In genomic region chr11:62560463-62561016, GRCm38 (mm10) we compare ENCODE assay signal across 9 mouse cellular contexts. TPM values are rescaled to one million over a fixed set of nuclear protein-coding genes. Genes with fewer than 3 reads are reported as not detected.
DNase-seq lines count a peak whose midpoint lies in the region; ATAC-seq and TF ChIP-seq lines count a peak whose summit lies in the region.
"Had no signal": no experiment of that assay in that cellular context is flagged by ENCODE, and none has a peak within 500 bp of the region (broad histone marks: within the 10 kb centered on the region; RNA-seq: fewer than 3 reads in every experiment).

No protein-coding gene starts in this region.

- peak; percentile 8 for DNase-seq in right cerebral cortex, postnatal 4 days
- DNase-seq in right cerebral cortex, postnatal 14 days = no peak
- peak; percentile 32 for DNase-seq in stomach, postnatal 0 days (ENCODE audit: low spot score)
- no peak for DNase-seq in spleen, adult 12 weeks (ENCODE audit: low spot score)
- no peak for DNase-seq in right cerebral cortex, postnatal 36 days (ENCODE audit: low spot score in 2 of 2)

- no peaks in the 10 kb centered on the region for H3K36me3 ChIP-seq in embryonic facial prominence, embryonic 15.5 days
- no peaks in the 10 kb centered on the region for H3K36me3 ChIP-seq in hindbrain, embryonic 16.5 days (ENCODE audit: control insufficient read depth, insufficient read depth, low read length)
- H3K36me3 ChIP-seq in megakaryocyte, embryonic 14.5 days (replicated peaks; ENCODE audit: low read length) = peaks cover 3% of the 10 kb centered on the region
- H3K36me3 ChIP-seq in stomach, postnatal 0 days (ENCODE audit: control insufficient read depth, insufficient read depth, low read length) = no peaks in the 10 kb centered on the region

- H3K4me3 ChIP-seq in embryonic facial prominence, embryonic 15.5 days (replicated peaks) = peak overlapping the region; percentile 37
- H3K4me3 ChIP-seq in hindbrain, embryonic 16.5 days (ENCODE audit: low read length) = peak overlapping the region; percentile 38
- H3K4me3 ChIP-seq in megakaryocyte, embryonic 14.5 days (replicated peaks) = peak overlapping the region; percentile 77
- peak overlapping the region; percentile 31; the same call in 1 of the 2 replicates for H3K4me3 ChIP-seq in stomach, postnatal 0 days (ENCODE audit: low read depth, low read length)
- H3K4me3 ChIP-seq: myocyte had no signal

- no peak for ATAC-seq in embryonic facial prominence, embryonic 15.5 days (ENCODE audit: insufficient number of reproducible peaks, low FRiP score, low TSS enrichment, low read depth)
- no peak for ATAC-seq in hindbrain, embryonic 16.5 days
- ATAC-seq in stomach, postnatal 0 days (ENCODE audit: low FRiP score, low TSS enrichment) = no peak

- no peaks in the 10 kb centered on the region for H3K27me3 ChIP-seq in embryonic facial prominence, embryonic 15.5 days
- no peaks in the 10 kb centered on the region for H3K27me3 ChIP-seq in hindbrain, embryonic 16.5 days (replicated peaks; ENCODE audit: control insufficient read depth, insufficient read depth, low read length)
- H3K27me3 ChIP-seq in megakaryocyte, embryonic 14.5 days (replicated peaks) = no peaks in the 10 kb centered on the region
- no peaks in the 10 kb centered on the region for H3K27me3 ChIP-seq in stomach, postnatal 0 days (ENCODE audit: control insufficient read depth, insufficient read depth, low read length)

- peaks cover 6% of the 10 kb centered on the region; the same call in 1 of the 2 replicates for H3K4me1 ChIP-seq in embryonic facial prominence, embryonic 15.5 days
- H3K4me1 ChIP-seq in hindbrain, embryonic 16.5 days (ENCODE audit: control insufficient read depth, insufficient read depth, low read depth, low read length) = no peaks in the 10 kb centered on the region
- peaks cover 44% of the 10 kb centered on the region for H3K4me1 ChIP-seq in megakaryocyte, embryonic 14.5 days
- no peaks in the 10 kb centered on the region for H3K4me1 ChIP-seq in stomach, postnatal 0 days (replicated peaks; ENCODE audit: control insufficient read depth, insufficient read depth)

- 31% methylated on average over 43 of the region's 43 CpGs for WGBS in embryonic facial prominence, embryonic 15.5 days
- 37% methylated on average over 43 of the region's 43 CpGs for WGBS in hindbrain, embryonic 16.5 days
- 33% methylated on average over 43 of the region's 43 CpGs for WGBS in stomach, postnatal 0 days

- H3K9ac ChIP-seq in embryonic facial prominence, embryonic 15.5 days = no peak overlapping the region
- H3K9ac ChIP-seq in hindbrain, embryonic 16.5 days (ENCODE audit: low read depth, low read length) = peak overlapping the region; percentile 60
- H3K9ac ChIP-seq in stomach, postnatal 0 days (ENCODE audit: low read length) = peak overlapping the region; percentile 27

- no peaks in the 10 kb centered on the region for H3K9me3 ChIP-seq in embryonic facial prominence, embryonic 15.5 days (replicated peaks)
- H3K9me3 ChIP-seq in hindbrain, embryonic 16.5 days (ENCODE audit: control insufficient read depth, low read length) = no peaks in the 10 kb centered on the region
- H3K9me3 ChIP-seq in megakaryocyte, embryonic 14.5 days = peaks cover 4% of the 10 kb centered on the region
- no peaks in the 10 kb centered on the region for H3K9me3 ChIP-seq in stomach, postnatal 0 days (ENCODE audit: control insufficient read depth, low read length)

- TF ChIP-seq EP300 in stomach, postnatal 0 days (optimal IDR thresholded peaks at IDR 0.05) = no peak

- H3K27ac ChIP-seq in embryonic facial prominence, embryonic 15.5 days (replicated peaks) = no peak overlapping the region
- no peak overlapping the region for H3K27ac ChIP-seq in hindbrain, embryonic 16.5 days (ENCODE audit: low read depth, low read length)
- H3K27ac ChIP-seq in stomach, postnatal 0 days (replicated peaks) = no peak overlapping the region

- TF ChIP-seq CTCF in stomach, postnatal 0 days (IDR thresholded peaks at IDR 0.05; ENCODE audit: low read depth) = no peak

- peak overlapping the region; percentile 67 for H3K4me2 ChIP-seq in embryonic facial prominence, embryonic 15.5 days (replicated peaks)
- H3K4me2 ChIP-seq in hindbrain, embryonic 16.5 days (ENCODE audit: low read length) = peak overlapping the region; percentile 61
- peak overlapping the region; percentile 59 for H3K4me2 ChIP-seq in stomach, postnatal 0 days (replicated peaks; ENCODE audit: low read depth)

RNA-seq across cellular contexts. Expression of gene Ubb, which starts 9.6 kb away (rescaled TPM):
- polyA plus RNA-seq in embryonic facial prominence, embryonic 15.5 days (2015; fragmentation: Nextera tagmentation; extraction: Ambion mirVana) = 3,288 and 3,376 TPM in 2 replicates
- polyA plus RNA-seq in hindbrain, embryonic 16.5 days (2015; fragmentation: Nextera tagmentation; extraction: Ambion mirVana) = 4,470 and 4,568 TPM in 2 replicates
- polyA plus RNA-seq in megakaryocyte, embryonic 14.5 days (2012; ENCODE audit: insufficient read depth, low replicate concordance) = 1,084 and 1,175 TPM in 2 replicates
- polyA plus RNA-seq in stomach, postnatal 0 days (2015; fragmentation: Nextera tagmentation; extraction: Ambion mirVana) = 1,850 and 1,934 TPM in 2 replicates

RNA-seq across cellular contexts. Expression of gene Trpv2, which starts 13.7 kb away (rescaled TPM):
- 5.3 and 6.4 TPM in 2 replicates for polyA plus RNA-seq in embryonic facial prominence, embryonic 15.5 days (2015; fragmentation: Nextera tagmentation; extraction: Ambion mirVana)
- polyA plus RNA-seq in hindbrain, embryonic 16.5 days (2015; fragmentation: Nextera tagmentation; extraction: Ambion mirVana) = 35.3 and 36.6 TPM in 2 replicates
- polyA plus RNA-seq in megakaryocyte, embryonic 14.5 days (2012; ENCODE audit: insufficient read depth, low replicate concordance) = 11.2 and 11.9 TPM in 2 replicates
- polyA plus RNA-seq in stomach, postnatal 0 days (2015; fragmentation: Nextera tagmentation; extraction: Ambion mirVana) = 9.6 and 11.0 TPM in 2 replicates

RNA-seq across cellular contexts. Expression of gene Cenpv, which starts 21.5 kb away (rescaled TPM):
- 29.0 and 32.0 TPM in 2 replicates for polyA plus RNA-seq in embryonic facial prominence, embryonic 15.5 days (2015; fragmentation: Nextera tagmentation; extraction: Ambion mirVana)
- 23.8 and 50.7 TPM in 2 replicates for polyA plus RNA-seq in hindbrain, embryonic 16.5 days (2015; fragmentation: Nextera tagmentation; extraction: Ambion mirVana)
- polyA plus RNA-seq in megakaryocyte, embryonic 14.5 days (2012; ENCODE audit: insufficient read depth, low replicate concordance) = 10.8 and 13.9 TPM in 2 replicates
- polyA plus RNA-seq in stomach, postnatal 0 days (2015; fragmentation: Nextera tagmentation; extraction: Ambion mirVana) = 17.8 and 18.6 TPM in 2 replicates

Comparison
In these comparisons a context has a peak if more than half of its experiments do, and no peak if none do; other contexts are left out.
1. DNase-seq: peak in right cerebral cortex, postnatal 4 days (single experiment) and stomach, postnatal 0 days (single experiment); none in right cerebral cortex, postnatal 14 days (single experiment), spleen, adult 12 weeks (single experiment) and right cerebral cortex, postnatal 36 days (0 of 2).
2. Peak in every context shown above with its lines, with median percentiles within 50 percentile points of each other: H3K4me2 ChIP-seq and H3K4me3 ChIP-seq.